Mouse (Mus musculus): Measurements from ENCODE around the gene Acr.

- no peak for TF ChIP-seq EP300 (IDR thresholded peaks at IDR 0.05; ENCODE audit: insufficient read depth, low read depth, low read length)
- TF ChIP-seq POLR2A (IDR thresholded peaks at IDR 0.05; ENCODE audit: insufficient read depth, low read length), result no peak
Measured at GRCm38 (mm10) chr15:89568114-89568513, at the start of gene Acr.
